Mouse (Mus musculus): ENCODE results near the gene Ppp1r3c.

Gene Ppp1r3c

DNA sequence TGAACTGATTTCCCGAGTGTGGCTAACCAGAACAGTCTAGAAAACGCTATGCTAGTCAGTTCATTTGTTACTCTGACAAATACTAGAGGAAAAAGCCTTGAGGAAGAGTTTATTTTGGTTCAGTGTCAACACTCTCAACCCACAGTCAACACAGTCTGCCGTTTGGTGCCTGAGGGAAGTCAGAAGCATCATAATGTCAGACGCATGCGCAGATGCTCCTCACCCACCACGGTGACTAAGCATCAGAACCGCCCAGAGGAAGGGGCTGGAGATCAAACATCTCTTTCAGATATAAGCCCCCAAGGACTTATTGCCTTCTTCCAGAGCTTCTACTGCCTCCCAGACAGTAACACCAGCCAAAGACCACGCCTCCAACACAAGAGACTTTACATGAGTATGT, 15.3 kb downstream of the Ppp1r3c start:
- DNase-seq (ENCODE audit: low read depth, low spot score) = no peak

DNA sequence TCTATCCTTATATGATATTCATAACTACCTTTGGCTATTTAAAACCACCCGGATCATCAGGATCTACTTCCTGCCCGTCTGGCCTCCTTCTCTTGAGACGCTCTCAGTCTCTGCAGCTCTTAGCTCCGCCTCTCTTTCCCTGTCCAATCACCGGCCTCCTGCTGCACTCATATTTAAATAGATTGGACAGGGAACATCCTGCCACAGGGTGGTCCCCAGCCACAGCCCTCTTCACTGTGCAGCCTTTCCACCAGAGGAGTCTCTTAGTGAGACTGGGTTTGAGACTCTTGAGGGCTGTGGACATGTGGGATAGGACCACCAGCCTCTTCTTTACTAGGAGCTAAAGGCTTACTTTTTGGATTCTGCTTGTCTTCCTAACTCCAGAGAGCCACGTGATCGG, 20.2 kb downstream of the Ppp1r3c start:
- no peak for DNase-seq (ENCODE audit: low read depth, low spot score)

DNA sequence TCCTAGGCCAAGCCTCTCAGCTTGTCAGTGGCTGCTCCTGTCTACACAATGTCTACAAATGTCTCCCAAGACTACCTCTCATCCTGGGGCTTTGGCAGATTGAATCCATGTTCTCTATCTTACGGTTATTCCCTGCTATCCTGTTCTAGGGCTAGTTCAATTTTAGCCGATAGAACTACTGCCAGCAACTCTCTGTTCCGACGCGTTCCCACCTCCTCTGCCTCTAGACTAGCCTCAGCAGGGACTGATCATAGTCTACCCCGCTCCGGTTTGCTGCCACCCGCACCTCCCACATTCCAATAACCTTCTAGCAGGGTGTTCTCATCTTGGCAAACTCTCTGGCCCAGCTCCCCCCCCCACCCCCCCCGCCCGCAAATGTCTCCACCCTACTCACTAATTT, 20.9 kb downstream of the Ppp1r3c start:
- no peak for DNase-seq (ENCODE audit: low read depth, low spot score)

DNA sequence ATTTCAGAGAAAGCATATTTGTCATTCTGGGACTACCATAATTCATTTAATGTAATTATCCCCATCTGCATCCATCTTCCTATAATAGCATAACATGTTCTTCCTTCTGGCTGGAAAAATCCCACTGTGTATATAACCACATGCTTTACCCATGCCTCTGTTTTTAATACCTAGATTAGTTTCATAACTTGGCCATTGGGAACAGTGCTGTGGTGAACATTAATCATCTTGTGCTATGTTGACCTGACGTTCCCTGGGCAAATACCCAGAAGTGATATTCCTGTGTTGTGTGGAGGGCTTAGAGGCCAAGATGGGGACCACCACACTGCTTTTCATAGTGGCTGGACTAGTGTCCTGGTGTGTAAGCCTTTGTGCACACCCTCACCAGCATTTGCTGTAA, 22.0 kb downstream of the Ppp1r3c start:
- DNase-seq (ENCODE audit: low read depth, low spot score) = no peak

DNA sequence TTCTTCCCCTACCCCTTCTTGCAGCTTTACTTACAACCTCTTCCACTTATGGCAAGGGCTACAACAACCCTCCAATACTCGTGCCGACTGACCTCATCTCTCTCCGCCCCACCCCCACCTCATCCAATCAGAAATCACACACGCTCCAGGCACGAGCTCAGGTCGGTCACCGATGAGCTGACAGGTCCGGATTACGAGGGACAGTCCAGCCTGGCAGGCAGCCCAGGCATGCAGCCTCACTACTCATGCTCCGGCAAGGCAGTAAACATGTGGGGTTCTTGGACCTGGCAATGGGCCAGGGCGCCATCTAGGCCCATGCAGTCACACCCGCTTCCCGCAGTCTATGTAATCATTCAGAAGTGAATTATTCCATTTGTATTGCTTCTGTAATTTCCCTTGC, 23.4 kb downstream of the Ppp1r3c start:
- DNase-seq (ENCODE audit: low read depth, low spot score) = no peak

DNA sequence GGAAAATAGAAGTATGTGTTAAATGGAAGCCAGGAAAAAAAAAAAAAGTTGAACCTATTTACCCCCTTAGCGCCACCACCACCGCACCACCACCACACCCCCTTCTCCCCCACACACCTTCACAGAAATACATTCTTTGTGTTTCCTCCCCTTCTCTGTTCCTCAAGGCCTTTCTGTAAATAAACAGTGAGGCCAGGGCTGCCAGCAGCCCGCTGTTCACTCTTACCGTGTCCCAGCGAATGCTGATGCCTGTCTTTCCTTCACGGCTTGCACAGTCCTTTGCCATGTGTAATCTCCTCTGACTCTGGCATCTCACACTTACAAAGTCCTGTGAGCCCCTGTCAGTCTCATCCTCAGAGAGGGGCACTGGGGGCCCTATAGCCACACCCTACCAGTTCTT, 30.3 kb downstream of the Ppp1r3c start:
- DNase-seq (ENCODE audit: low read depth, low spot score) = no peak

DNA sequence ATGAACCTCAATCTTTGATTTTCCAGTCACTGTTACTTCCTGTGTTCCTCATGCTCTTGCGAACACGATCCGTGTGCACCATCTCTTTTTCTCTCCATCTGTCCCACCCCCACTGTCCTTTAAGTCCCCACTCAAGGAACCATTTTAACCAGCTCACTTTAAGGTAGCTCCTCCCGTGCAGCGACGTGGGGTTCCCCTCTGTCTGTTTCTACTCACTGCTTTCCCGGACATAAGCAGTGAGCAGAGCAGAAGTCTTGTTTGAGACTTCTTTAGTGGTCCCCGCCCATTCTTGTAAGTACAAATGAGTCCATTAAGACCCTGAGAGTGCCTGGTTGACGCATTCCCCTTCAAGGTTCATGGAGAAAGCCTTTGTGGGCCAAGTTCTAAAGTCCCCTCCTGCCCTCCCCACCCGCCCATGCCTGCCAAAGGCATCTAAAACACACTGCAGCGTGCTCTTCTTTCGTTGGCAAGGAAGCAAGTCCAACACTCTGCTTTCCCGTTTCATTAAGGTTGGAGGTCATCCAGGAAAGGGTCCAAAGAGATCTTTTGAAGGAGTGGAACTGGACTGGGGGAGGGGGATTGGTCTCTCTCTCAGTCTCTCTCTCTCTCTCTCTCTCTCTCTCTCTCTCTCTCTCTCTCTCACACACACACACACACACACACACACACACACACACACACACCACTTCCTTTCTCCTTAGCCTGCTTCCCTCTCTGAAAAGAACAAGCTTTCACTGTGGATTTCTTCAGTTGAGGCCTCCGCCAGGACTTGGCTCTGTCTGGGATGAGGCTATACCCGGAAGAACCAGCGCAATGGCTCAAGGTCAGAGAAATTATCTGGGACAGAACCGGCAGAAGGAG, 30.9 kb downstream of the Ppp1r3c start:
- no peak for DNase-seq (ENCODE audit: low read depth, low spot score)

DNA sequence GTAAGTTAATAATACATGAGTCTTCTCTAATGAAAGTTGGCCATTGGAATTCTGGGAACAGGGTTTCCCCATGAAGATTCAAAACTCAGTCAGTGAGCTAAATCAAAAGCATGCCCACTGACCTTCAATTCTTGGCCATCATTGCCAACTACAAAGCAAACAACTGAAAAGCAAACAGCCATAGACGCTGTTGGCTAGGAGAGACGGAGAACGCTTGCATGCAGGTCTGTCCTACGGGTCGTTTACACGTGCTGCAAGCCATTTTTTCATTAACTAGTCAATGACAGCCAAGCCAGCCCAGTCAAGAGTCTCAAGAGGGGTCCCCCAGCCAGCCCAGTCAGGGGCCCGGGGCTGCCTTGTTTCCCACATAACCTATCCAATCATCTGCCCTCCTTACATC, 31.7 kb downstream of the Ppp1r3c start:
- DNase-seq (ENCODE audit: low read depth, low spot score) = no peak

DNA sequence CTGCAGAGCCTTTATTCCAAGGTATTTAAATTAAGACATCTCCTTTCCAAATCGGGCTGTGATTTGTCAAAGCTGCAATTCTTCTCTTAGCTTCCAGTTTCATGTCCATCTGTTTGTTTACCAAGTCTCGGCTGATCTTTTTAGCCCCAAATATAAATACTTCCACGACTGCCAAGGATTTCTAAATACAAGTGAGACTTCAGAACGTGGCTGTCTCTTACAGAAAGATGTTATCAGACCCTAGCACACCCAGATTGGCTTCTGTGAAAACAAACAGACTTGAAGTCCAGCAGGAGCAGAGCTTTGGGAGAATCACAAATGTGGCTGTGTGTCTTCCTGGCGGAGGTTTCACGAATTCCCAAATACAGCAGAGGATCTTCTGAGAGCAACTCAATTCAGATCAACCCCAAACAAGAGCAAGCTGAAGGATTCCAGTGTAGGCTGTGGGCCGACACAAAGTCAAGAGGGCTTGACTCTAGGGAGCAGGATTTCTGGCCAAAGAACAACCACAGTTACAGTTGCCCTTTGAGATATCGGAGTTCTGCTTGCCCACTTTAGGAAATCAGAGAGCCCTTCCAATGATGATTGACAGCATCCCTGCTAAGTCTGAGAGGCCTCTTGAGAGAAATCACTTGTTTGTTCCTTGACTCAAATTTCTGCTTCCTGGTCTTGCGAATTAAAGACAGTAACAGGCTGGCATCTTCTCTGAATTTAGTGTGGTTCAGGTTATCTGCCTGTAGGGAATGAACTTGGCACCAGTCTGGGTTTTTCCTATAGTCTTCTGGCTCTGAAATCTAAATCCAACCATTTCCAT, 34.4 kb downstream of the Ppp1r3c start:
- no peak for DNase-seq (ENCODE audit: low read depth, low spot score)

DNA sequence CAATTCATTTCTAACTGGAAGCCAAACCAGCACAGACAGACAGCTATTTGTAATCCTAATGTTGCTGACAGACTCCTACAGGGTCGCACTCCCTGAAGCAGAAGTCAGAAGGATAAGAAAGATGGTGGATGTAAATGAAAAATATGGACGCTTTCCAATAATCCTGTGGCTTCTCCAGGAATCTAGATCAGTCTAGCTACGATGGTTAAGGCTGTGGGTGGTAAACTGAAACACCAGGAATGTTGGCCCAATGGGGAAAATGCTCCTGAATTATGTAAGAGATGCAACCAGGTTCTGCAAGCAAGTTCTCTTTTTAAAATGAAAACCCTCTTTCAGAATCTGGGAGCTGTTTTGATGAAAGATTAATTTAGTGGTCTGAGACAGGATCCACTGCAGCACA, 35.1 kb downstream of the Ppp1r3c start:
- no peak for DNase-seq (ENCODE audit: low read depth, low spot score)

DNA sequence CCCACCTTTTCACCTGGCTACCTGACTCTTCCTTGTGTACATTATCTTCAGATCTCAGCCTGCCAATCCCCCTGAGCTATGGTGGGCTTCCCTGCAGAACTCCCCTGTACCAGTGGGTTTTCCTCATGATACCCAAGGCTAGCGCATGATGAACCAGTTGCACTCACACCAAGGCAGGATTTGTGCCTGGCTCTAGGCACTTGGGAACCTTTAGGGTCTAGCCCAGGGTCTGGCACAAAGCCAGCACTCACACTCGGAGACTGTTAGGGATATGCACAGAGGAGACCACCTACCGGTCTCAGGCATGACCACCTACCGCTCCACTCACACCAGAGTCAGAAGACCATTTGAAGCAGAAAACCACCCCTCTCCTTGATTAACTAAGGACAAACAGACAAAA, 35.5 kb downstream of the Ppp1r3c start:
- DNase-seq (ENCODE audit: low read depth, low spot score) = no peak

DNA sequence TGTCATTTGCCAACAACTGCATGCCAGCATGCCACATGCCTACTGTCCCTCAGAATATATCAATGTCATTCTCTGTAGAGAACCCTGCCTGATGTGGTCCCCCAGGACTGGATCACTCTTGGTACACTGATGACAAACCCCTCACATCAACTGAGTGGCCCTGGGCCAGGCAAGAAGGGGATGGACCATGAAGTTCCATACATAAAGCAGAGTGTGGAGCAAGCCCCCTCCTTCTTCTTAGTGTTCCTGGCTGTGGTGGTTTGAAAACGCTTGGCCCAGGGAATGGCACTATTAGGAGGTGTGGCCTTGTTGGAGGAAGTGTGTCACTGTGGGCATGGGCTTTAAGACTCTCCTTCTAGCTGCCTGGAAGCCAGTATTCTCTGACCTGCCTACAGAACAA, 37.3 kb downstream of the Ppp1r3c start:
- DNase-seq (ENCODE audit: low read depth, low spot score) = no peak

DNA sequence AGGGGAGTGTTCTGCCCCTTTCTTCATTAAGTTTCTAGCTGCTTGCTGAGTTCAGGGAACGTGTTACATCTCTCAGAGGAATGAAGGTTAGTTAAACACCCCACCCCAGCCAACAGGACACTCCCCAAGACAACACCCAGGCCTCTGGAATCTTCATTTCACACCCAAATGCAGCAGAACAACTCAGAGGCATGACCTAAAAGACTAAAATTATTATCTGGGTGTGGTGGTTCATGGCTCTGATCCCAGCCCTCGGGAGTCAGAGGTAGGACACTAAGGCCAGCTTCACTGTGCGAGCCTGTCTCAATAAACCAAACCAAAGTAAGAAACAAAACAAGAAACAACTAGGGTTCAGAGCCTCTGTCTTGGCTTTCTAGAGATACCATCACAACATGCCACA, 38.3 kb downstream of the Ppp1r3c start:
- no peak for DNase-seq (ENCODE audit: low read depth, low spot score)

DNA sequence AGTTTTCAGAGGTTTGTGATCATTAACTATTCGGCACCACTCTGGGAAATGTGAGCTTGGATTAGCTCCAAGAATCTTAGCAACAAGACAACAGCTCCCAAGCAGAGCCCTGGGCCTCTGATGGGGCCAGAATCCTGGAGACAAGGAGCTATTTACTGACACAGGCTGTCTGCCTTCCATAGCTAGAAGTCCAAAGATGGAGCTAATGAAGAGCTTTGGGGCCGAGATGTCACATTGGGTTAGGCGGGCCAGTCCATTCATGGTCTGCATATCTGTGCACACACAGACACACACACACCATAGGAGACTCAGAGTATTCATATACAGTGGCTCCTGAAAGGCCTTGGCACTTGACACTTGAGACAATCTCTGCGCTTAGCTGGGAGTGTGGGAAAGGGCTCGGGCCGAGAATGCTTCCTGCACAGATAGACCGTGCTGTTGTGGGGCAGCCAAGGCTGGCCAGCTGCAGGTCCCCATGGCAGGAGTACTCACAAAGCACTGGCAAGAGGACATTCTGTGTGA, 39.8 kb downstream of the Ppp1r3c start:
- DNase-seq (ENCODE audit: low read depth, low spot score) = no peak

DNA sequence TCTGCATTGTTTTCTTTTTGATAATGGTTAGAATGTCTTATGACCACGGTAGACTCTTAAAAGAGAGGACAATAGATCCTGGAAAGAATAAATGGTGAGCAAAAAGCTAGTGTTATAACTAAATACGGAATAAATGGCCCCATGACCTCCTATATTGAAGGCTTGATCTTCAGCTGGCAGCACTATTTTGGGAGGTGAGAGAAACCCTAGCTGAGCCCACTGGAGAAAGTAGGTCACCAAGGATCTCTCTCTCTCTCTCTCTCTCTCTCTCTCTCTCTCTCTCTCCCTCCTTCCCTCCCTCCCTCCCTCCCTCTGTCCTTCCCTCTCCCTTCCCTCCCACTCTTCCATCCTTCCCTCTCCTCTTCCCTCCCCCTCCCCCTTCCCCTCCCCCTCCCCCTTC, 42.9 kb downstream of the Ppp1r3c start:
- DNase-seq (ENCODE audit: low read depth, low spot score) = no peak

DNA sequence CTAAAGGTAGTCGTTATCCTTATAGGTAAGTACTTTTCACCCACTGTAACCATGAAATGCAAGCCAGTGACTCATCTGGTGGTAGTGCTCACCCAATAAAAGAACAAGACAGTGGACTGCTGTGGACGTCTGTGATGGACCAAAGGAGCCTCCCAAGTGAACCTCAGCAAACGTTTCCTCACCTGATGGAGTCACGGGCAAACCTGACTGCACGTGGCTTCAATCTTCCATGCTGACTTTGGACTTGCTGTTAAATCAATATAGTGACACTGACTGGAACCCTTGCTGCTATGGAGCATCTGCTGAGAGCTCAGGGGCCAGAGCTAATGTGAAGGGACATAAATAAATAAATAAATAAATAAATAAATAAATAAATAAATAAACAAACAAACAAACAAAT, 44.5 kb downstream of the Ppp1r3c start:
- DNase-seq (ENCODE audit: low read depth, low spot score) = no peak

DNA sequence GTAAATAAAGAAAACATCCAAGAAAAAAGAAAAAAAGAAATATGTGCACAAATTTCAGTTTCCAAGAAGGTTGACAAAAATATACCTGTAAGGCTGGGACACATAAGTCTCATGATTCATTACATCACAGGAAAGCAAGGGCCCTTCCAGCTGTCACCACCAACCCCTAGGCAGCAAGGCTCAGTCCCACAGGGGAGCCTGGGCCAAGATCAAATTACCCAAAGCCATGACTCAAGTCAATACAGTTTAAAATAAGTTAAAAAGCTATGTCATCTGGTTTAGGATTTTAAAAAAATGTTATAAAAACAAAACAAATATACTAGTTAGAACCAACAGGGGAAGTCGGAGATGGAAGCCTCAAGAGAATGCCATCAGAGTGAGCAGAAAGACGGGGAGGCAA, 45.2 kb downstream of the Ppp1r3c start:
- DNase-seq (ENCODE audit: low read depth, low spot score) = no peak

DNA sequence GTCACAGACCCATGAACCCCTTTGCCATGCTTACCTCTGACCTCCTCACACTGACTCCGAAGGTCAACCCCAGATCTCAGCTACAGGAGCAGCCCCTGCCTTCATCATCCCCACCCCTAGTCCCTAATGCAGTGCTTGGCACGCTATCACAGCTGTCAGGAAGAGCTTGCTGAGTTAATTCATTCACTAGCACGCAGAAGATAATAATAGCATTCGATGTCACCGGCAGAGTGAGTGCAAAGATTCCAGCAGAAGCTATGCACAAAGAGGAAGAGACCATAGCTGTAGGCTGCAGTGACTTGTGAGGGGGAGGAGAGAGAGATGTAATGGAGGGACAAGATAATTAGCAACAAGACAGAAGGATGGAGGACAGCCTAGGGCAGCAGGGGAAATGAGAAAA, 47.2 kb downstream of the Ppp1r3c start:
- no peak for DNase-seq (ENCODE audit: low read depth, low spot score)

DNA sequence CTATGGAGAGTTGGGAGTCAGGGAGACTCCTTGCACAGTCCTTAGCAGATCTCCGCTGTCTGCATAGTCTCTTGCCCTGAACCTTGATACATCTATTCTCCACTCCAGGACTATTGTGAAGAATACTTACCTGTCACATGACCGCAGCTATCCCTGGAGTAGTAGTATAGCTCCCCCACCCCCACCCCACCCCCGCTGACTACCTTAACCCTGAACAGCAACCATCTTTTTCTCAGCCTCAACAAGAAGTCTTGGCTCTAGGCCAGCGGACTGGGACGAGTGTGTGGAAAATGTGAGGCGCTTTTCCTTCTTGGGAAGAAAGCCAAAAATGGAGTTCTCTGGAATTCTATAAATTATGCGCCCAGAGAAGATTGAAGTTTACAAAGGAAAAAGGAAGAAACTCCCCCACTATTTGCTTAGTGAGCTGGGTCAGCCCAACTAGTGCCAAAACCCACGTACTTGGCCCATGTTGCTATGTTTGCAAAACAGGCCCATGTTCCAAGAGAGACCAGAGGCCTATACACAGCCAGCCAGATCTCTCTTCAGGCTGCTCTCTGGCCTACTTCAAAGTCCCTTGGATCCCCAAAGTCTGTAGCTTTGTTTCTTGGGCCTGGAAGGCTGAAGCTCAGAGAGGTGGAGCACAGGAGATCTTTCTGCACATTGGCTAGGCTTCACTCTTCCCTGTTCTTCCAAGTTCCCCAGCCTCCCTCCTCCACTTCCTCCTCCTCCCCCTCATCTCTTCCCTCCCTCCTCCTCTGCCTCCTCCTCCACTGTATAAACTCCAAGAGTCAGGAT, 48.4 kb downstream of the Ppp1r3c start:
- DNase-seq (ENCODE audit: low read depth, low spot score) = no peak

DNA sequence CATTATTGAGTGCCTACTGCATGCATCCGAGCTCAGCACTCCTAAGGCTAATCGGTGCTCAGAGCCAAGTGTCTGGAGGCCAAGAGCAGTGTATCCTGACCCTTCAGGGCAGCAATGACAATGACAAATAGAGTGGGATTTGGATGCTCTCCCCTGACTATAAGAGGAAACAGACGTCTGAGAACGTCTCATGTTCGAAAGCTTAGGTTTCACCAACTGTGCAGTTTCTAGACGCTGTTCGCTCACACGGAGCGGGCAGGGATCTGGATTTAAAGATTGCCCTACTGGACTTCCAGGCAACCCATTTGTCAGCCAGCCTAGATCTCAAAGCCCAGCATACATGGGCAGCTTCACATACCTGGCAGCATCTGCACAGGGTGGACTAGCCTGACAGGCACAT, 49.4 kb downstream of the Ppp1r3c start:
- DNase-seq (ENCODE audit: low read depth, low spot score) = no peak

DNA sequence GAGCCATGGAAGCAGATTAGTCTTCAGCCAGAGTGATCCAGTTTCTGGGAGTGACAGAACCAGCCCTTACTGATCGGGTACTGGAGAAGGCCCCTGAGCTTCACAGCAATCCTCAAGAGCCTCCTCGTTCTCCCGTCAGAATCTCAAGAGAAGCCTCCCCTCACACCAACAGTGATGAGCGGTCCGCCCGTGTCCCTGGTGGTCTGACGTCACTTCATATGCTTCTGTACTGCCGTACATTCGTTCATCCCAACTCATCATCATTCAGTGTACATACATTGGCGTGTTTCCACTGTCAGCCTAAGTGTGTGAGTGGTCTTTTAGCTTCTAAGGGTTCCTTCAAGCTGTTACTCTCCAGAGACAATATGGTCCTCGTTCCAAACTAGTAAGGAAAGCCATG, 50.4 kb downstream of the Ppp1r3c start:
- no peak for DNase-seq (ENCODE audit: low read depth, low spot score)

DNA sequence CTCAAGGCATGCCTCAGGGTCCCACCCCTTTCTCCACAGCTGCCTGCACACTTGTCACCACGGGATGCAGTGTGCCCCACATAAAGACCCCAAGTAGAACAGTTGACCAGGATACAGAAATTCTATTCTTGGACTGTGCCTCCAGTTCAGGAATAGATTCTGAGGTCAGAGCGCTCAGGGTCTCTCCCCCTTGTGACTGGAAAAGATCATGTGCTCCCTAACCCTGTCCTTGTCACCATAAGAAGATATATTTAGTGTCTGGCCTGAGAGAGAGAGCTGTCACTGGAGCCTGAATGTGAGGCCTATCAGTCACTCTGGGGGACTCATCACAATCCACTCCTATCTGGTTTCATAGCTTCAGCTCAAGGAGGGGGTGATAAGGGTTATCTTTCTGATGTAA, 53.9 kb downstream of the Ppp1r3c start:
- DNase-seq (ENCODE audit: low read depth, low spot score) = no peak
